Mouse (Mus musculus) MEL (cell line): Measurements from ENCODE around the gene Prkar1a. TPM values are rescaled to one million over a fixed set of nuclear protein-coding genes. Genes with fewer than 3 reads are reported as not detected.

Experiments used
- DNase-seq: peaks from one replicate; pipeline ENCODE4 v3.0.0; 2011; ENCODE audit warnings: low read depth, low spot score
- H3K27ac ChIP-seq: 2 replicates; pipeline ENCODE4 v1.5.1; 2012; ENCODE audit warnings: low read depth, mild to moderate bottlenecking, control low read depth, low read length, moderate library complexity; ENCODE audit not compliant: control insufficient read depth
- H3K27me3 ChIP-seq, 2 experiments: fragments of 150-350 bp in 1 of 2; sonication (generic) in 1 of 2; 2 replicates each; pipeline ENCODE4 v1.6.1; 2012; ENCODE audit warnings: low read length in 2 of 2, mild to moderate bottlenecking in 2 of 2, improper control_type of control experiment in 1 of 2, moderate library complexity in 1 of 2; ENCODE audit not compliant: insufficient read depth in 2 of 2, control insufficient read depth in 1 of 2
- H3K36me3 ChIP-seq, 2 experiments: 2 replicates each; pipeline ENCODE4 v1.6.1; 2012 to 2014; ENCODE audit warnings: low read length in 2 of 2, improper control_type of control experiment in 1 of 2, inconsistent platforms in 1 of 2, mild to moderate bottlenecking in 1 of 2; ENCODE audit not compliant: insufficient read depth in 2 of 2, control insufficient read depth in 1 of 2
- H3K4me1 ChIP-seq, 2 experiments: fragments of 150-350 bp in 1 of 2; sonication (generic) in 1 of 2; 2 replicates each; pipeline ENCODE4 v1.6.1; 2012; ENCODE audit warnings: low read length in 2 of 2, improper control_type of control experiment in 1 of 2, mild to moderate bottlenecking in 1 of 2; ENCODE audit not compliant: insufficient read depth in 2 of 2, control insufficient read depth in 1 of 2
- H3K4me3 ChIP-seq, 2 experiments: fragments of 150-350 bp in 1 of 2; sonication (generic) in 1 of 2; 2 replicates each; pipeline ENCODE4 v1.5.1; 2012; ENCODE audit warnings: low read depth in 2 of 2, low read length in 2 of 2, mild to moderate bottlenecking in 2 of 2, moderate library complexity in 2 of 2, control low read depth in 1 of 2, improper control_type of control experiment in 1 of 2; ENCODE audit not compliant: control insufficient read depth in 1 of 2, insufficient read depth in 1 of 2
- H3K79me2 ChIP-seq: 2 replicates; pipeline ENCODE4 v1.6.1; 2012; ENCODE audit warnings: mild to moderate bottlenecking, low read length, moderate library complexity; ENCODE audit not compliant: control insufficient read depth, poor library complexity, insufficient read depth
- H3K9ac ChIP-seq: 2 replicates; pipeline ENCODE4 v1.6.1; 2012; ENCODE audit warnings: low read depth, mild to moderate bottlenecking, control low read depth, low read length, moderate library complexity; ENCODE audit not compliant: control insufficient read depth, poor library complexity, severe bottlenecking
- H3K9me3 ChIP-seq: fragments of 150-350 bp; sonication (generic); replicated peaks from 2 replicates; pipeline ENCODE4 v1.6.1; 2012; ENCODE audit warnings: mild to moderate bottlenecking, low read length, improper control_type of control experiment, moderate library complexity; ENCODE audit not compliant: insufficient read depth
- CHD1 ChIP-seq: IDR thresholded peaks from 2 replicates; pipeline ENCODE4 v1.6.1; 2012; ENCODE audit warnings: low read depth, mild to moderate bottlenecking, inconsistent platforms, low read length, improper control_type of control experiment
- CTCF ChIP-seq, 3 experiments: IDR thresholded peaks in 2 of 3; conservative IDR thresholded peaks in 1 of 3; 2 replicates each; pipeline ENCODE4 v1.5.1; 2011 to 2012; ENCODE audit warnings: low read length in 3 of 3, low read depth in 2 of 3, mild to moderate bottlenecking in 2 of 3, improper control_type of control experiment in 1 of 3, inconsistent platforms in 1 of 3, mixed read lengths in 1 of 3, moderate library complexity in 1 of 3; ENCODE audit not compliant: control insufficient read depth in 1 of 3, insufficient read depth in 1 of 3, poor library complexity in 1 of 3, severe bottlenecking in 1 of 3
- ELF1 ChIP-seq: IDR thresholded peaks from 2 replicates; pipeline ENCODE4 v1.6.1; 2014; ENCODE audit warnings: low read depth, mild to moderate bottlenecking, inconsistent platforms, low read length, improper control_type of control experiment, moderate library complexity
- GABPA ChIP-seq: IDR thresholded peaks from 2 replicates; pipeline ENCODE4 v1.6.1; 2012; ENCODE audit warnings: low read depth, mild to moderate bottlenecking, inconsistent platforms, low read length, improper control_type of control experiment, moderate library complexity
- HCFC1 ChIP-seq: IDR thresholded peaks from 2 replicates; pipeline ENCODE4 v1.6.1; 2012; ENCODE audit warnings: low read depth, mild to moderate bottlenecking, inconsistent platforms, low read length, improper control_type of control experiment, moderate library complexity
- MAFK ChIP-seq: IDR thresholded peaks from 2 replicates; pipeline ENCODE4 v1.6.1; 2011; ENCODE audit warnings: low read depth, mild to moderate bottlenecking, low read length, improper control_type of control experiment, borderline replicate concordance
- MAX ChIP-seq: IDR thresholded peaks from 2 replicates; pipeline ENCODE4 v1.6.1; 2011; ENCODE audit warnings: low read length, improper control_type of control experiment
- MAZ ChIP-seq: IDR thresholded peaks from 2 replicates; pipeline ENCODE4 v1.6.1; 2012; ENCODE audit warnings: low read depth, mild to moderate bottlenecking, inconsistent platforms, low read length, improper control_type of control experiment
- MEF2A ChIP-seq: IDR thresholded peaks from 2 replicates; pipeline ENCODE4 v1.6.1; 2014; ENCODE audit warnings: low read depth, mild to moderate bottlenecking, inconsistent platforms, low read length, improper control_type of control experiment; ENCODE audit not compliant: poor library complexity, insufficient replicate concordance, severe bottlenecking; ENCODE audit errors: extremely low read depth
- MYC ChIP-seq: IDR thresholded peaks from 2 replicates; pipeline ENCODE4 v1.6.1; 2011; ENCODE audit warnings: low read depth, mild to moderate bottlenecking, low read length, improper control_type of control experiment, moderate library complexity
- NRF1 ChIP-seq: IDR thresholded peaks from 2 replicates; pipeline ENCODE4 v1.6.1; 2014; ENCODE audit warnings: low read depth, mild to moderate bottlenecking, inconsistent platforms, low read length, improper control_type of control experiment, moderate library complexity; ENCODE audit not compliant: poor library complexity, insufficient read depth, severe bottlenecking
- POLR2AphosphoS2 ChIP-seq: IDR thresholded peaks from 2 replicates; pipeline ENCODE4 v1.6.1; 2011; ENCODE audit warnings: low read length, improper control_type of control experiment
- POLR2AphosphoS5 ChIP-seq: IDR thresholded peaks from 2 replicates; pipeline ENCODE4 v1.6.1; 2012; ENCODE audit warnings: low read depth, borderline replicate concordance, mild to moderate bottlenecking, inconsistent platforms, low read length, moderate library complexity, mixed read lengths
- RCOR1 ChIP-seq: IDR thresholded peaks from 2 replicates; pipeline ENCODE4 v1.6.1; 2012; ENCODE audit warnings: low read depth, mild to moderate bottlenecking, inconsistent platforms, low read length, improper control_type of control experiment
- SMC3 ChIP-seq: IDR thresholded peaks from 2 replicates; pipeline ENCODE4 v1.6.1; 2011; ENCODE audit warnings: low read depth, low read length, improper control_type of control experiment
- ZC3H11A ChIP-seq: IDR thresholded peaks from 2 replicates; pipeline ENCODE4 v1.6.1; 2012; ENCODE audit warnings: low read depth, mild to moderate bottlenecking, inconsistent platforms, low read length, improper control_type of control experiment
- ZKSCAN1 ChIP-seq: IDR thresholded peaks from 2 replicates; pipeline ENCODE4 v1.6.1; 2012; ENCODE audit warnings: low read depth, mild to moderate bottlenecking, inconsistent platforms, low read length, improper control_type of control experiment, moderate library complexity
- ZMIZ1 ChIP-seq: IDR thresholded peaks from 2 replicates; pipeline ENCODE4 v1.6.1; 2012; ENCODE audit warnings: low read depth, mild to moderate bottlenecking, inconsistent platforms, low read length, improper control_type of control experiment, moderate library complexity
- ZNF384 ChIP-seq: IDR thresholded peaks from 2 replicates; pipeline ENCODE4 v1.6.1; 2012; ENCODE audit warnings: low read depth, mild to moderate bottlenecking, inconsistent platforms, low read length, improper control_type of control experiment
- polyA plus RNA-seq, 2 experiments: library from polyadenylated mRNA; stranded (reverse) in 1 of 2; unstranded in 1 of 2; fragments of >175 nt in 1 of 2; fragments of >200 nt in 1 of 2; gene quantifications; 2 replicates each; pipeline versions ENCODE4 v1.2.1 to v1.2.4; 2012; ENCODE audit warnings: low replicate concordance in 2 of 2, low read depth in 1 of 2; ENCODE audit not compliant: insufficient read length in 2 of 2, insufficient read depth in 1 of 2, missing spikeins in 1 of 2
- total RNA-seq: library from RNA; depleted of rRNA; stranded (reverse); fragments of 300-350 nt; gene quantifications from 2 replicates; pipeline ENCODE4 v1.2.3, GENCODE M21; 2012

The Prkar1a gene
- total and polyA plus RNA-seq, 3 experiments, result 69.6 to 152 TPM; not detected in 1

DNA sequence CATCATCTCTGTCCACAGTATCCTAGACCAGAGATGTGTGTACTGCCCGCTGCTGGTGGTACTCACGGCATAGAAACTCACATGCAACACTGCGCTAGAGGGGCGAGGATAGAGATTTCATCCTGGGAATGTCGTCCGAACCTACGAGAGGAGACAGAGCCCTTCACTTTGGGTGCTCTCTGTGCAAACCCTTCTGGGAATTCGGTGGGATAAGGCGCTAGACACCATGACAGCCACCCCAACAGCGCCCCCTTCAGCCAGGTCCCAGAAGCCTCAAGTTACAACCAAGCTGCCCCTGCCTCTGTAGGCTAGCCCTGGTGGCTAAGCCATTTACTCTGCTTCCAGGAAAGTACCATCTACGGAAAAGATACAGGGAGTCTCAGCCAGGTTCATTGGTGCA, 25.3 kb downstream of the Prkar1a start:
- no peaks in the 10 kb centered on the region for H3K9me3 ChIP-seq
- H3K36me3 ChIP-seq, result peaks cover 2 to 4% of the 10 kb centered on the region in 2 experiments; a peak in 3 of 4 replicates
- H3K27me3 ChIP-seq, result no peaks in the 10 kb centered on the region
- DNase-seq, result no peak
- H3K9ac ChIP-seq, result no peak overlapping the region
- TF ChIP-seq HCFC1 (no peak), ZNF384 (0 out of 2 replicates have a peak, but pooled peaks have one; percentile 3), CTCF (IDR thresholded peaks at IDR 0.05 in 2 of 3, conservative IDR thresholded peaks at IDR 0.05 in 1 of 3; ENCODE audit: control insufficient read depth in 1 of 3, insufficient read depth in 1 of 3, low read depth in 2 of 3, low read length in 3 of 3, poor library complexity in 1 of 3, severe bottlenecking in 1 of 3) (peak in 2 of 3 experiments; percentile 36 to 64; a peak in 5 of 6 replicates)
- H3K4me1 ChIP-seq, result peaks cover 0 to under 1% of the 10 kb centered on the region in 2 experiments; a peak in 2 of 4 replicates
- H3K79me2 ChIP-seq, result no peaks in the 10 kb centered on the region
- H3K4me3 ChIP-seq, result no peak overlapping the region
- H3K27ac ChIP-seq, result no peak overlapping the region

DNA sequence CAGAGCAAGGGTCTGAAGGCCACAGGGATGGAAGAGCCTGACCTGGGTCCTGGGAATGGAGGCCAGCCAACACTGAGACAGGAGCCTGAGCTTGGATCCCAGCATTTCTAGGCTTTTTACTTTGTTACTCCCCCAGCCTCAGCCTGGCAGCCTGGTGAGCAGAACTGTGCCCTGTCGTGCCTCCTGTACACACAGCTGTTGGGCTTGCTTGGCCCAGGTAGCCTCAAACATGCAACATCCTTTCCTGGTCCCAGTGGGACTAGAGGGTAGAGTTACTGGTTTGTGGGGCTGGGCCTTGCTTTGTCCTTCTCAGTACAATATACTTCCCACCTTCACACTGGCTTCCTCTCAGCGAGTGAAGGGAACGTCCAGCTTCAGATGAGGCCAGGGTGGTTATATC, 26.0 kb downstream of the Prkar1a start:
- no peak for TF ChIP-seq CHD1
- Histone ChIP-seq H3K79me2 (no peaks in the 10 kb centered on the region), H3K4me3 (no peak overlapping the region), H3K9ac (no peak overlapping the region), H3K27me3 (no peaks in the 10 kb centered on the region), H3K36me3 (no peaks in the 10 kb centered on the region; a peak in 2 of 4 replicates), H3K4me1 (no peaks in the 10 kb centered on the region), H3K27ac (no peak overlapping the region), H3K9me3 (no peaks in the 10 kb centered on the region)
- no peak for DNase-seq

DNA sequence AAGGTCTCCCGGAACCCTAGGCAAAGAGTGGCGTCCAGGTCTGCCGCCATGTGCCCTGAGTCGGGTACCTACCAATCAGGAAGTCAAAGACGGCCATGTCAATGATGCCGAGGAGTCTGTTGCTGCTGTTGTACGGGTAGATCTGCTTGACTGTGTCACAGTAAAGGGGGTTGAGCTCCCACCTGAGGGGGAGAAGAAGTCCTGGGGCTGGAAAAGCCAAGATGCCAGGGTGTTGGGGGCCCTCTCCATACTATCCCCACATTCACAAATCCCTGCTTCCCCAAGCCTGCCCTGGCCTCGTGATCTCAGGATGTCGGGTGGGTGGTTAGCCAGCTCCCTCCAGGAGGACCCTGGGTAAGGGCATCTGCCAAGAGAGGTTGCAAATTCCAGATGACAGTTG, 26.6 kb downstream of the Prkar1a start:
- Histone ChIP-seq H3K4me1 (no peaks in the 10 kb centered on the region), H3K4me3 (no peak overlapping the region), H3K27ac (no peak overlapping the region), H3K36me3 (peaks cover 0 to 1% of the 10 kb centered on the region in 2 experiments; a peak in 1 of 4 replicates), H3K79me2 (no peaks in the 10 kb centered on the region), H3K9ac (no peak overlapping the region), H3K9me3 (no peaks in the 10 kb centered on the region), H3K27me3 (no peaks in the 10 kb centered on the region)
- no peak for DNase-seq
- TF ChIP-seq MYC, result no peak
- no peak for TF ChIP-seq GABPA
- TF ChIP-seq ZC3H11A, result no peak
- no peak for TF ChIP-seq CTCF (IDR thresholded peaks at IDR 0.05 in 2 of 3, conservative IDR thresholded peaks at IDR 0.05 in 1 of 3; ENCODE audit: control insufficient read depth in 1 of 3, insufficient read depth in 1 of 3, low read depth in 2 of 3, low read length in 3 of 3, poor library complexity in 1 of 3, severe bottlenecking in 1 of 3)
- TF ChIP-seq MAFK, result no peak
- TF ChIP-seq RCOR1, result no peak
- TF ChIP-seq NRF1, result no peak
- no peak for TF ChIP-seq MEF2A
- TF ChIP-seq ZNF384, result no peak
- no peak for TF ChIP-seq HCFC1
- no peak for TF ChIP-seq MAX
- no peak for TF ChIP-seq POLR2AphosphoS2
- no peak for TF ChIP-seq POLR2AphosphoS5
- TF ChIP-seq ELF1, result no peak
- no peak for TF ChIP-seq SMC3
- TF ChIP-seq ZMIZ1, result no peak
- no peak for TF ChIP-seq ZKSCAN1
- TF ChIP-seq MAZ, result no peak
